Mouse (Mus musculus) cortical plate, adult 2 months (tissue): Measurements from ENCODE around the gene Gm49339.

Experiments used
- CTCF ChIP-seq: fragments of 200-500 bp; IDR thresholded peaks from 2 replicates; pipeline ENCODE4 v1.5.1; 2011; ENCODE audit warnings: mild to moderate bottlenecking, control low read depth, low read length; ENCODE audit not compliant: insufficient read depth; ENCODE audit errors: extremely low read depth
- POLR2A ChIP-seq: fragments of 200-500 bp; IDR thresholded peaks from 2 replicates; pipeline ENCODE4 v1.6.1; 2011; ENCODE audit warnings: mild to moderate bottlenecking, low read length, control low read depth; ENCODE audit not compliant: insufficient read depth; ENCODE audit errors: extremely low read depth

DNA sequence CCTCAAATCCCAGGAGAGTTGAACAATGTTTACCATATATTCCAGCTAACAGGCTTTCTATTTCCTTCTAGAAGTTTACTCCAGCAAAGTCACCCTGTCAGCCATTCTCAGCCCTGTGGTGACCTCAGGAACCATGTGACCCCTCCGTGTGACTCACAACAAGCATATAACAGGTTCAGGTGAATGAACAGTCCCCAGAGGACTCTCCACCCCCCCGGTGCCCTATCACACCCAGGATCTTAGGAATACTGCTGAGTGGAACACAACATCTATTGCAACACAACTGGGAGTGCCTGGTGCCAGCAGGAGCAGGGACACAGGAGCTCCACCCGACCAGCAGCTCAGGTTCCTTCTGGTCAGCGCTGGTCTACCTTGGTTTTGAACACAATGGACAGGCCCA lies 28.8 kb upstream of the Gm49339 start:
- TF ChIP-seq POLR2A: no peak
- no peak for TF ChIP-seq CTCF
